Mouse (Mus musculus) bone marrow, adult 2 months (tissue): ENCODE results near the gene Pgs1.

Experiments
- CTCF ChIP-seq: fragments of 200-500 bp; IDR thresholded peaks from 2 replicates; pipeline ENCODE4 v1.5.1; 2011; ENCODE audit warnings: low read length, control low read depth; ENCODE audit not compliant: control insufficient read depth, insufficient read depth
- POLR2A ChIP-seq: fragments of 200-500 bp; IDR thresholded peaks from 2 replicates; pipeline ENCODE4 v1.6.1; 2011; ENCODE audit warnings: low read depth, mild to moderate bottlenecking, control low read depth, low read length, borderline replicate concordance; ENCODE audit not compliant: control insufficient read depth

GRCm38 (mm10) chr11:117972656-117973558 lies 13.2 kb upstream of the Pgs1 start:
- no peak for TF ChIP-seq CTCF
- no peak for TF ChIP-seq POLR2A
